Comparison of ENCODE assay signal across 12 mouse cellular contexts in the genomic region with DNA sequence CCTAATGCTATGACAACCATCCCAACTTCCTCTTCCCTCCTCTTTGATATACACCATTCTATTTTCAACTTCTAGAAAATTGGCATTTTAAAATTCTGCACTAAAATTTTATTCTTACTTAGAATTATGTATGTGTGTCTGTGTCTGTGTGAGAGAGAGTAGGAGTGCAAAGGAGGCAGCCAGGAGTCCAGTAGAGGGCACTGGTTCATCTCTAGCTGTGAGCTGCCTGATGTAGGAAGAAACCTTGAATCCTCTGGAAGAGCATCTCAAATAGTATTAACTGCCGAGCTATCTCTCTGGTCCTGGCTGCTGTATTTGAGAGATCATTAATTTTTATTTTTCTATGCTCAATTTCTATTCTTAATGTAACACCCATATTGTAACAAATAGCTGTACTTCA.
DNase-seq lines count a peak whose midpoint lies in the region; ATAC-seq and TF ChIP-seq lines count a peak whose summit lies in the region.
"Had no signal": no experiment of that assay in that cellular context is flagged by ENCODE, and none has a peak within 500 bp of the region (broad histone marks: within the 10 kb centered on the region; RNA-seq: fewer than 3 reads in every experiment).

No protein-coding gene starts in this region.

- H3K4me3 ChIP-seq in heart, postnatal 0 days (ENCODE audit: low read depth, low read length): no peak overlapping the region
- no peak overlapping the region for H3K4me3 ChIP-seq in heart, adult 2 months
- H3K4me3 ChIP-seq in lung, embryonic 14.5 days (ENCODE audit: low read depth, low read length): no peak overlapping the region
- no peak overlapping the region for H3K4me3 ChIP-seq in embryonic facial prominence, embryonic 14.5 days (ENCODE audit: low read depth, low read length)
- no peak overlapping the region for H3K4me3 ChIP-seq in intestine, embryonic 15.5 days (replicated peaks)
- H3K4me3 ChIP-seq: erythroblast, embryonic 14.5 days; heart, embryonic 15.5 days had no signal

- H3K9ac ChIP-seq in heart, postnatal 0 days (replicated peaks; ENCODE audit: low read depth, low read length): no peak overlapping the region
- H3K9ac ChIP-seq in heart, adult 2 months (ENCODE audit: low read depth, low read length): no peak overlapping the region
- H3K9ac ChIP-seq in lung, embryonic 14.5 days: no peak overlapping the region
- H3K9ac ChIP-seq in embryonic facial prominence, embryonic 14.5 days (ENCODE audit: low read depth, low read length): no peak overlapping the region
- H3K9ac ChIP-seq in intestine, embryonic 15.5 days: no peak overlapping the region
- H3K9ac ChIP-seq: heart, embryonic 15.5 days had no signal

- POLR2A ChIA-PET in Patski (lab: Charles Lee): no interaction called here

- 22% methylated on average over 1 of the region's 1 CpGs for WGBS in heart, postnatal 0 days
- WGBS in heart, adult 2 months: 16% methylated on average over 1 of the region's 1 CpGs
- WGBS in lung, embryonic 14.5 days: 21% methylated on average over 1 of the region's 1 CpGs
- WGBS in embryonic facial prominence, embryonic 14.5 days: 22% methylated on average over 1 of the region's 1 CpGs
- WGBS in intestine, embryonic 15.5 days: 34% methylated on average over 1 of the region's 1 CpGs

- no peaks in the 10 kb centered on the region for H3K79me2 ChIP-seq in heart, adult 2 months (replicated peaks; ENCODE audit: control insufficient read depth, insufficient read depth, low read length)

- no peaks in the 10 kb centered on the region for H3K36me3 ChIP-seq in heart, postnatal 0 days (replicated peaks; ENCODE audit: control insufficient read depth, insufficient read depth, low read length)
- H3K36me3 ChIP-seq in heart, adult 2 months (ENCODE audit: control insufficient read depth, insufficient read depth, low read length): no peaks in the 10 kb centered on the region
- H3K36me3 ChIP-seq in lung, embryonic 14.5 days (ENCODE audit: insufficient read depth): no peaks in the 10 kb centered on the region
- H3K36me3 ChIP-seq in embryonic facial prominence, embryonic 14.5 days (ENCODE audit: control insufficient read depth, insufficient read depth, low read length): no peaks in the 10 kb centered on the region
- H3K36me3 ChIP-seq in intestine, embryonic 15.5 days: no peaks in the 10 kb centered on the region
- H3K36me3 ChIP-seq: heart, embryonic 15.5 days had no signal

- no peaks in the 10 kb centered on the region for H3K4me1 ChIP-seq in heart, postnatal 0 days (ENCODE audit: control insufficient read depth, insufficient read depth)
- H3K4me1 ChIP-seq in heart, adult 2 months (ENCODE audit: control insufficient read depth, insufficient read depth, low read length): no peaks in the 10 kb centered on the region
- H3K4me1 ChIP-seq in lung, embryonic 14.5 days (ENCODE audit: insufficient read depth): no peaks in the 10 kb centered on the region
- H3K4me1 ChIP-seq in embryonic facial prominence, embryonic 14.5 days (ENCODE audit: control insufficient read depth, insufficient read depth, low read length): no peaks in the 10 kb centered on the region
- no peaks in the 10 kb centered on the region for H3K4me1 ChIP-seq in intestine, embryonic 15.5 days (replicated peaks)
- H3K4me1 ChIP-seq: heart, embryonic 15.5 days had no signal

- CTCF ChIA-PET in Patski (lab: Charles Lee): interaction anchor here (1.0 to 2.0 kb wide), 3 partner anchors 9 to 356 kb away, joined by 3 to 6 read pairs (median 4); no protein-coding TSS in a partner anchor

- TF ChIP-seq EP300 in heart, postnatal 0 days (IDR thresholded peaks at IDR 0.05; ENCODE audit: low read depth): no peak
- no peak for TF ChIP-seq EP300 in heart, adult 2 months (IDR thresholded peaks at IDR 0.05; ENCODE audit: insufficient read depth, low read depth, low read length)

- in situ Hi-C loops in Patski (cut with MboI; ENCODE audit: low pct_unique_long_range_greater_than_20kb): loop anchor here (10.0 kb wide), 1 partner anchor 360 kb away; no protein-coding TSS in a partner anchor

- H3K27me3 ChIP-seq in heart, postnatal 0 days (ENCODE audit: control insufficient read depth, insufficient read depth, low read length): no peaks in the 10 kb centered on the region
- no peaks in the 10 kb centered on the region for H3K27me3 ChIP-seq in heart, adult 2 months (ENCODE audit: control insufficient read depth, insufficient read depth, low read length)
- no peaks in the 10 kb centered on the region for H3K27me3 ChIP-seq in lung, embryonic 14.5 days (ENCODE audit: insufficient read depth, low read length)
- no peaks in the 10 kb centered on the region for H3K27me3 ChIP-seq in Patski
- no peaks in the 10 kb centered on the region for H3K27me3 ChIP-seq in embryonic facial prominence, embryonic 14.5 days (replicated peaks; ENCODE audit: control insufficient read depth, insufficient read depth, low read length)
- H3K27me3 ChIP-seq in intestine, embryonic 15.5 days (replicated peaks): no peaks in the 10 kb centered on the region
- H3K27me3 ChIP-seq: heart, embryonic 15.5 days had no signal

- no peak for ATAC-seq in heart, postnatal 0 days (ENCODE audit: insufficient read depth, low read depth)
- no peak for ATAC-seq in lung, embryonic 14.5 days (ENCODE audit: insufficient read depth)
- ATAC-seq in Patski: no peak
- ATAC-seq in embryonic facial prominence, embryonic 14.5 days (ENCODE audit: low read depth): no peak
- ATAC-seq in intestine, embryonic 15.5 days: no peak

- H3K9me3 ChIP-seq in heart, postnatal 0 days (replicated peaks; ENCODE audit: control insufficient read depth, low read length): no peaks in the 10 kb centered on the region
- no peaks in the 10 kb centered on the region for H3K9me3 ChIP-seq in lung, embryonic 14.5 days (ENCODE audit: low read depth, low read length)
- H3K9me3 ChIP-seq in embryonic facial prominence, embryonic 14.5 days (ENCODE audit: control insufficient read depth, low read length): no peaks in the 10 kb centered on the region
- no peaks in the 10 kb centered on the region for H3K9me3 ChIP-seq in intestine, embryonic 15.5 days
- H3K9me3 ChIP-seq: heart, embryonic 15.5 days had no signal

- H3K4me2 ChIP-seq in heart, postnatal 0 days (ENCODE audit: low read depth, low read length): no peak overlapping the region
- H3K4me2 ChIP-seq in lung, embryonic 14.5 days: no peak overlapping the region
- no peak overlapping the region for H3K4me2 ChIP-seq in embryonic facial prominence, embryonic 14.5 days (ENCODE audit: low read depth, low read length)
- no peak overlapping the region for H3K4me2 ChIP-seq in intestine, embryonic 15.5 days (replicated peaks)
- H3K4me2 ChIP-seq: heart, embryonic 15.5 days had no signal

- no peak for DNase-seq in heart, postnatal 0 days (ENCODE audit: low spot score)
- no peak for DNase-seq in heart, adult 2 months
- peak; percentile 26 for DNase-seq in lung, embryonic 14.5 days
- no peak for DNase-seq in lung, adult 18-20 months
- DNase-seq in Patski (ENCODE audit: low read depth, low spot score): no peak
- DNase-seq in embryonic facial prominence, embryonic 14.5 days (ENCODE audit: low spot score): peak; percentile 5
- no peak for DNase-seq in right cerebral cortex, adult 18-20 months
- DNase-seq: cerebellum, adult 11 months; gastrocnemius, postnatal 10 days had no signal

- TF ChIP-seq POLR2A in heart, adult 2 months (IDR thresholded peaks at IDR 0.05; ENCODE audit: insufficient read depth, low read depth, low read length): no peak

- intact Hi-C loops in heart, adult 2 months (cut with DNase I): no loop called here

- TF ChIP-seq CTCF in heart, postnatal 0 days (IDR thresholded peaks at IDR 0.05; ENCODE audit: low read depth): peak; percentile 16
- TF ChIP-seq CTCF in heart, adult 2 months (IDR thresholded peaks at IDR 0.05): no peak
- TF ChIP-seq CTCF in lung, embryonic 14.5 days (IDR thresholded peaks at IDR 0.05; ENCODE audit: low read depth): peak; percentile 42
- TF ChIP-seq CTCF in Patski (IDR thresholded peaks at IDR 0.05): peak; percentile 62

- no peak overlapping the region for H3K27ac ChIP-seq in heart, postnatal 0 days (ENCODE audit: low read depth)
- H3K27ac ChIP-seq in heart, adult 2 months: no peak overlapping the region
- no peak overlapping the region for H3K27ac ChIP-seq in lung, embryonic 14.5 days (ENCODE audit: low read depth)
- no peak overlapping the region for H3K27ac ChIP-seq in embryonic facial prominence, embryonic 14.5 days (replicated peaks; ENCODE audit: low read depth, low read length)
- no peak overlapping the region for H3K27ac ChIP-seq in intestine, embryonic 15.5 days
- H3K27ac ChIP-seq: heart, embryonic 15.5 days had no signal

Comparison
In these comparisons a context has a peak if more than half of its experiments do, and no peak if none do; other contexts are left out.
1. DNase-seq: peak in lung, embryonic 14.5 days (single experiment) and embryonic facial prominence, embryonic 14.5 days (single experiment); none in heart, postnatal 0 days (single experiment), heart, adult 2 months (0 of 2), lung, adult 18-20 months (0 of 2), Patski (single experiment) and right cerebral cortex, adult 18-20 months (single experiment).